Mouse (Mus musculus) bone marrow macrophage, adult 2 months (primary cell): ENCODE measurements around the gene B230118H07Rik.

Source experiments
- CTCF ChIP-seq: IDR thresholded peaks from 2 replicates; pipeline ENCODE4 v1.5.1; 2012; ENCODE audit warnings: low read depth, mild to moderate bottlenecking, low read length, moderate library complexity
- POLR2A ChIP-seq: IDR thresholded peaks from 2 replicates; pipeline ENCODE4 v1.6.1; 2012; ENCODE audit warnings: mild to moderate bottlenecking, low read depth, low read length, borderline replicate concordance

GRCm38 (mm10) chr2:101533741-101534140, 115.6 kb downstream of the B230118H07Rik start:
- TF ChIP-seq POLR2A (no peak), CTCF (no peak)
